Mouse (Mus musculus) ES-E14 (cell line): ENCODE results near the gene Ecsit. TPM values are rescaled to one million over a fixed set of nuclear protein-coding genes. Genes with fewer than 3 reads are reported as not detected.
"Not testable (repeated sequence)": the region's sequence is repeated elsewhere in the genome, so short reads cannot be mapped to it uniquely, and the experiment has no call there.

Experiments used
- DNase-seq: peaks from one replicate; pipeline ENCODE4 v3.0.0-alpha.2; 2013; ENCODE audit warnings: low read depth, low spot score
- H3K27ac ChIP-seq: 2 replicates; pipeline ENCODE4 v1.5.1; 2012; ENCODE audit warnings: low read depth, mild to moderate bottlenecking, low read length, moderate library complexity, mixed read lengths; ENCODE audit not compliant: poor library complexity, insufficient read depth, severe bottlenecking
- H3K36me3 ChIP-seq: 2 replicates; pipeline ENCODE4 v1.6.1; 2012; ENCODE audit warnings: mild to moderate bottlenecking, low read length, moderate library complexity, mixed read lengths; ENCODE audit not compliant: control insufficient read depth, poor library complexity, insufficient read depth, severe bottlenecking
- H3K4me1 ChIP-seq, 2 experiments: fragments of 150-350 bp in 1 of 2; sonication (generic) in 1 of 2; 2 replicates each; pipeline ENCODE4 v1.6.1; 2012; ENCODE audit warnings: low read length in 2 of 2, mild to moderate bottlenecking in 1 of 2, mixed read lengths in 1 of 2; ENCODE audit not compliant: control insufficient read depth in 2 of 2, insufficient read depth in 2 of 2, poor library complexity in 1 of 2
- H3K4me3 ChIP-seq, 2 experiments: fragments of 150-350 bp in 1 of 2; sonication (generic) in 1 of 2; 2 replicates each; pipeline ENCODE4 v1.5.1; 2012; ENCODE audit warnings: low read length in 2 of 2, low read depth in 1 of 2, mild to moderate bottlenecking in 1 of 2, mixed read lengths in 1 of 2; ENCODE audit not compliant: insufficient read depth in 1 of 2, poor library complexity in 1 of 2, severe bottlenecking in 1 of 2
- H3K9ac ChIP-seq: 2 replicates; pipeline ENCODE4 v1.6.1; 2012; ENCODE audit warnings: low read depth, mild to moderate bottlenecking, low read length, mixed read lengths; ENCODE audit not compliant: poor library complexity, insufficient read depth, severe bottlenecking
- H3K9me3 ChIP-seq: fragments of 150-350 bp; sonication (generic); 2 replicates; pipeline ENCODE4 v1.6.1; 2012; ENCODE audit warnings: low read depth, mild to moderate bottlenecking, low read length; ENCODE audit not compliant: control insufficient read depth, insufficient read depth
- CHD2 ChIP-seq: IDR thresholded peaks from 2 replicates; pipeline ENCODE4 v1.6.1; 2014; ENCODE audit warnings: mild to moderate bottlenecking, low read depth, low read length, inconsistent platforms
- HCFC1 ChIP-seq: IDR thresholded peaks from 2 replicates; pipeline ENCODE4 v1.6.1; 2012; ENCODE audit warnings: low read length, inconsistent platforms, borderline replicate concordance; ENCODE audit not compliant: insufficient read depth
- MAFK ChIP-seq: IDR thresholded peaks from 2 replicates; pipeline ENCODE4 v1.6.1; 2014; ENCODE audit warnings: mild to moderate bottlenecking, low read depth, low read length, inconsistent platforms; ENCODE audit not compliant: insufficient read depth
- ZC3H11A ChIP-seq: IDR thresholded peaks from 2 replicates; pipeline ENCODE4 v1.6.1; 2012; ENCODE audit warnings: low read depth, mild to moderate bottlenecking, inconsistent platforms, low read length, borderline replicate concordance
- ZNF384 ChIP-seq: IDR thresholded peaks from 2 replicates; pipeline ENCODE4 v1.6.1; 2012; ENCODE audit warnings: low read depth, low read length, inconsistent platforms
- in situ Hi-C, 2 experiments: fragments of 600-800 bp; cut with MboI; formaldehyde crosslinking; loops; one replicate each; pipeline ENCODE4 v1.15.1; 2025; ENCODE audit warnings: low sequenced_read_pairs in 2 of 2, inconsistent platforms in 1 of 2; ENCODE audit not compliant: unreplicated experiment in 2 of 2
- total RNA-seq: library from RNA; depleted of rRNA; stranded (reverse); fragments of 300-350 nt; gene quantifications from 2 replicates; pipeline ENCODE4 v1.2.3, GENCODE M21; 2012

The Ecsit gene
- total RNA-seq, 1 experiment: 37.5 TPM

DNA sequence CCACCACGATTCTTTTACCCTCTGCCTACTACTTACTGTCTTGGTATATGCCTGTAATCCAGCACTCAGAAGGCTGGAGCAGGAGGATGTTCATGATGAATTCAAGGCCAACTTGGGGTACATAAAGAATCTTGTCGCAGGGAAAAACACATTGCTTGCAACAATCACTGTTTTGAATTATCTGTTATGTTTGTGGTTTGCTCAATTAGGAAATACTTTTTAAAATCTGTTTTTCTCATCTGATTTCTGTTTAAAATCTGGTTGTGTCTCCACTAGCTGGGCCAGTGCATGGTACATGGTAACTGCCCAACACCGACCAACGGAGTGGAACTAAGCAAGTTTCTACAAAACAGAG, 594 bp downstream of the Ecsit start:
- TF ChIP-seq ZNF384 (0 out of 2 replicates have a peak, but pooled peaks have one; percentile 15), CHD2 (no peak)
- no peak for DNase-seq
- Histone ChIP-seq H3K9ac (peak overlapping the region; percentile 74), H3K27ac (no peak overlapping the region), H3K9me3 (no peaks in the 10 kb centered on the region), H3K4me1 (peaks cover 0 to 2% of the 10 kb centered on the region in 2 experiments; a peak in 1 of 4 replicates), H3K36me3 (no peaks in the 10 kb centered on the region), H3K4me3 (peak overlapping the region; percentile 83 to 94)
- in situ Hi-C loops: no loop called here

DNA sequence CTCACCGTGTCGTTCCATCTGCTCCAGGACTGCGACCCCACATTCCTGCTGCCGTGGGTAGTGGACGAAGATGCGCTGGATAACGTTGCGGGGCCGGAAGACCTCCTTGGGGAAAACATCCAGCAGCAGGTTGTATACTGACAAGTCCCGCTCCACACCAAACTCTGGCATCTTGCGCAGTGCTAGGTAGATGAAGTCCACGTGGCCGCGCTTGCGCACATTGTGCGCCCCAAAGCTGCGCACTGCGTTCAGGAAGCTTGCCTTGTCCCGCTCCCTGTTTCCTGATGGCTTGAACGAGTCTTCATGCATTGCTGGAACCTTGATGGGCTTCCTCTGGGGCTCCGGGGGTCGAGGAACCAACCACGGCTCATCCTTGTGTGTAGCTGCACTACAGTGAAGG, 9.0 kb downstream of the Ecsit start:
- in situ Hi-C loops: no loop called here
- Histone ChIP-seq H3K4me3 (peak overlapping the region; percentile 5 to 51), H3K36me3 (peaks cover 22% of the 10 kb centered on the region), H3K27ac (no peak overlapping the region), H3K9ac (peak overlapping the region; percentile 49), H3K9me3 (no peaks in the 10 kb centered on the region), H3K4me1 (peaks cover 0 to 4% of the 10 kb centered on the region in 2 experiments; a peak in 1 of 4 replicates)
- DNase-seq: no peak
- TF ChIP-seq ZC3H11A (no peak), CHD2 (no peak), ZNF384 (no peak), HCFC1 (no peak)

DNA sequence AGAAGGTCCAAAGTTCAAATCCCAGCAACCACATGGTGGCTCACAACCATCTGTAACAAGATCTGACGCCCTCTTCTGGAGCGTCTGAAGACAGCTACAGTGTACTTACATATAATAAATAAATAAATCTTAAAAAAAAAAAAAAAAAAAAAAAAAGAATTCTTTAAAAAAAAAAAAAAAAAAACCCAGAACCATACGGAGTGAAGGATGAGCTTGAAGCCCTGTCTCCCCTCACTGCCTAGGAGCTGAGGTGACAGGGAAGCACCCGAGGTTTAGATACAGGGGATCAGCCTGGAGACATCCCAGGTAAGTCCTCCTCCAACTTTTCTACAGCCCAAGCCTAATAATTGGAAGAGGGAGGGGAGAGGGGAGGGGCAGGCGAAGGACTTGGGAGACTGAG, 9.5 kb downstream of the Ecsit start:
- peaks cover 22% of the 10 kb centered on the region for H3K36me3 ChIP-seq

DNA sequence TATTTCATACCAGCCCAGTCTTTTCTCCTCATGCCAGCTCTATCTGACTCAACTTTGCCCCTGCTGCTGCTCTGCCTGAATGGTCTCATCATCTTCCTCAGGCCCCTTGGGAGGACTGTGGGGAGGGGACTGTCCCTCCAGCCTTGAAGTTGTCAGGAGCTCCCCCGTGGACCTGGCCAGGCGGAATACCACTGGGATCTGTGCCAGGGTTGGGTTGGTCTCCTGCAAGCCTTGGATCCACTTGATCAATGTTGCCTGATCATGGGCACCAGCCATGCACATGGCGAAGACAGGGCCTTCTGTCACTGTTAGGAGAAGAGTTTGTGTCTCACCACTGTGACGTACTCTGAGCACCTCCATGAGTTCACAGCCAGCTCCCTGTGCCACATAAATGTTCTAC, 13.0 kb downstream of the Ecsit start:
- H3K27ac ChIP-seq: no peak overlapping the region
- peaks cover 0 to 7% of the 10 kb centered on the region in 2 experiments; a peak in 1 of 4 replicates for H3K4me1 ChIP-seq
- DNase-seq: no peak
- no peak overlapping the region for H3K9ac ChIP-seq
- TF ChIP-seq ZC3H11A: no peak
- no peak for TF ChIP-seq MAFK
- TF ChIP-seq CHD2: no peak
- TF ChIP-seq ZNF384: no peak
- TF ChIP-seq HCFC1: no peak
- H3K9me3 ChIP-seq: no peaks in the 10 kb centered on the region
- H3K36me3 ChIP-seq: peaks cover 31% of the 10 kb centered on the region
- H3K4me3 ChIP-seq: no peak overlapping the region
- in situ Hi-C loops: no loop called here

More for the DNA sequence above, 9.5 kb downstream of the Ecsit start:
- H3K4me1 ChIP-seq, H3K27ac ChIP-seq, H3K9me3 ChIP-seq, in situ Hi-C loops, DNase-seq: not testable (repeated sequence)
- Histone ChIP-seq H3K9ac (peak overlapping the region; percentile 49), H3K4me3 (peak overlapping the region in 1 of 2 experiments; percentile 51; a peak in 2 of 4 replicates)
- TF ChIP-seq ZNF384: peak; percentile 85

DNA sequence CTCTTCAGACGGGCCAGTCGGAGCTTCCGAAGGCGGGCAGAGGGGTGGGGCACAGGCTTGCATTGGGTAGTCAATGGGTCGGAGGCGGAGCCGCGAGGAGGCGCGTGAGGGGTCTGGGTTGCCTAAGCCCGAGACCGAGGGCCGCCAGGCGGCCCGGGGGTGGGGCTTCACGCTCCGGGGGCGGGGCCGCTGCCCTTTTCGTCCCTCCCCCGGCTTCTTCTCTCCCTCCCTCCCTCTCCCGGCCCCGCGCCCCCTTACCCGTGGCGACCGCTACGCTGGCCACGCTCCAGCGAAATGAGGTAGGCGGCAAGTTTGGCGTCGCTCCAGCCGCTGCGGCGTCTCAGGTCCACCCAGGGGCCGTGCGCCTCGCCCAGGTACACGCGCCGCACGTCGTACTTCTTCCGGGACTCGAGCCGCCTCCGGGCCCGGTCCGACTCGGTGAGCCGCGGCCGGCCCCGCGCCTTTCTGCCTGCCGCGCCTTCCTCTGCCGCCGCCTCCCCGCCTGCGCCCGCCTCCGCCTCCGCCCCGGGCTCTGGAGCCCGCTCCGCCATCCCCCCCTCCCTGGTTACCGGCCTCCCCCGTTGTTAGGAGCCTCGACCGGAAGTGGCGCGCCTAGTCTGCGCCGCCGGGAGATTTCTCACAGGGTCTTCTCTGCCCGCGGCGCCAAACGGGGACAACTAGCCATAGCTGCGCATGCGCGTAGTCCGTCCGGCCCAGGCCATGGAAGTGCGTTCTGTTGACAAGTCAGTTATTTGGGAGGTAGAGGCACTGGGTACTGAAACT, 14.3 kb downstream of the Ecsit start, which contains the start of the genes Gm49318 and Zfp653:
Gene Gm49318, minus strand, starts transcription at position 469 of the 783 bp plus-strand sequence.
Gene Zfp653, minus strand, starts transcription at position 586 of the 783 bp plus-strand sequence.
- in situ Hi-C loops: no loop called here
- Histone ChIP-seq H3K4me1 (peaks cover 0 to 6% of the 10 kb centered on the region in 2 experiments; a peak in 1 of 4 replicates), H3K9ac (peak within 1 kb of the TSS; percentile 96), H3K9me3 (no peaks in the 10 kb centered on the region), H3K27ac (peak within 1 kb of the TSS; percentile 98), H3K36me3 (peaks cover 29% of the 10 kb centered on the region), H3K4me3 (peak within 1 kb of the TSS; percentile 95 to 98)
- TF ChIP-seq HCFC1 (peak; percentile 88), ZNF384 (no peak)
- peak; percentile 97 for DNase-seq
